Mouse (Mus musculus) liver, embryonic 12.5 days (tissue): ENCODE data around the gene Arntl. TPM values are rescaled to one million over a fixed set of nuclear protein-coding genes. Genes with fewer than 3 reads are reported as not detected.
"Not testable (repeated sequence)": the region's sequence is repeated elsewhere in the genome, so short reads cannot be mapped to it uniquely, and the experiment has no call there.

Experiments
- ATAC-seq: fragments of 200-750 bp; cut with Nextera tagmentation; 2 replicates; pipeline ENCODE4 v1.8.0; 2017; ENCODE audit warnings: moderate number of reproducible peaks, mild to moderate bottlenecking, moderate library complexity
- H3K27ac ChIP-seq: fragments of 300-500 bp; sonication (generic); 2 replicates; pipeline ENCODE4 v1.5.1; 2016; ENCODE audit warnings: mild to moderate bottlenecking
- H3K27me3 ChIP-seq: fragments of 300-500 bp; sonication (generic); replicated peaks from 2 replicates; pipeline ENCODE4 v1.6.1; 2016; ENCODE audit warnings: mild to moderate bottlenecking, moderate library complexity
- H3K36me3 ChIP-seq: fragments of 300-500 bp; sonication (generic); 2 replicates; pipeline ENCODE4 v1.6.1; 2016; ENCODE audit warnings: mild to moderate bottlenecking, moderate library complexity
- H3K4me1 ChIP-seq: fragments of 300-500 bp; sonication (generic); 2 replicates; pipeline ENCODE4 v1.6.1; 2016
- H3K4me2 ChIP-seq: fragments of 300-500 bp; sonication (generic); 2 replicates; pipeline ENCODE4 v1.6.1; 2016; ENCODE audit warnings: mild to moderate bottlenecking, moderate library complexity
- H3K4me3 ChIP-seq: fragments of 300-500 bp; sonication (generic); 2 replicates; pipeline ENCODE4 v1.5.1; 2016; ENCODE audit warnings: mild to moderate bottlenecking, moderate library complexity
- H3K9ac ChIP-seq: fragments of 300-500 bp; sonication (generic); 2 replicates; pipeline ENCODE4 v1.6.1; 2016; ENCODE audit warnings: mild to moderate bottlenecking, moderate library complexity
- H3K9me3 ChIP-seq: fragments of 300-500 bp; sonication (generic); replicated peaks from 2 replicates; pipeline ENCODE4 v1.6.1; 2016; ENCODE audit warnings: mild to moderate bottlenecking, moderate library complexity
- WGBS: fragments of 180-500 bp; shearing (Covaris S2); methylation state at CpG from one replicate; pipeline ENCODE4 v1.1.7; 2016; ENCODE audit not compliant: insufficient replicate concordance; 5-methylcytosine and 5-hydroxymethylcytosine counted together
- polyA plus RNA-seq: library from polyadenylated mRNA; unstranded; fragments of >200 nt; fragmentation: Nextera tagmentation; extraction: Ambion mirVana; gene quantifications from 2 replicates; pipeline ENCODE4 v1.2.1, GENCODE M21; 2016

Gene Arntl
- polyA plus RNA-seq, 1 experiment from 2014 or later, result 5.4 TPM

DNA sequence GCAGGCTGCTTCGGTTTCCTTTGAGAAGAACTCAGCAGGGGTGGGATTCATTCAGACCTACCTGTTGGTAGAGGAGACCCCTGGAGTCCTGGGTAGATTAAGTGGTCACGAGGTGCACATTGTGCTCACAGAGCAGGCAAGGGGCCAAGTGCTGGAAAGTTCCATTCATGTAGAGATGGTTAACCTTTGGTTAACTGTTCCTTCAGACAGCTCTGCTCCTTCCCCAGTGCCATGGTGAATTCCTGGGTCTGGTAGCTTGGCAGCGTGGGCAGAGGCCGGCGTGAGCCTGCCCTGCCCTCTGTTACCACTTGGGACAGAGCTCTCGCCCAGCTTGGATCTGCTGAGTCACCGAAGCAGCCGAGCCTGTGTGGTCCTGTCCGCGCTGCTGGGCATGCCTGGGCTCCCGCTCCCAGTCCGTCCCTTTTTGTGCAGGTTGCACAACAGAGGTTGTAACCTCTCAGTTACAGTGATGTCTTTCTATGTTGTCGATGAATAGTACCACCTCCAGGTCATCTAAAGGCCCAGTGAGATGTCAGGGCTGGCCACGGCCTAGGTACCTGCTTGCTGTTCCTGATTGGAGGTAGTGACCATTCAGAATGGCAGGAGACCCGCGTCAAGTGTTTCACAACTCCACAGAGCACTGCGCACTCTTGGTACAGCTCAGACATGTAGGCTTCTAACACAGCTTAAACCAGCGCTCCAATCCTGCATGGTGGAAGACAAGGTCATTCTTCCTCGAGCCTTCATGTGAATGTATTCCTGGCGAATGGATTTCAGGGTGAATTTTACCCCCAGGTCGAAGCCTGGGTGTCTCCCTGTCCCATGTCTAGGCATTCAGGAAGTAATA, 53.3 kb downstream of the Arntl start:
- H3K36me3 ChIP-seq, result no peaks in the 10 kb centered on the region
- peaks cover 15% of the 10 kb centered on the region for H3K4me1 ChIP-seq
- 60% methylated on average over 21 of the region's 21 CpGs for WGBS
- ATAC-seq, result peak; percentile 56
- no peak overlapping the region for H3K9ac ChIP-seq
- no peak overlapping the region for H3K27ac ChIP-seq
- no peaks in the 10 kb centered on the region for H3K27me3 ChIP-seq
- H3K9me3 ChIP-seq, result no peaks in the 10 kb centered on the region
- H3K4me2 ChIP-seq, result no peak overlapping the region
- no peak overlapping the region for H3K4me3 ChIP-seq

DNA sequence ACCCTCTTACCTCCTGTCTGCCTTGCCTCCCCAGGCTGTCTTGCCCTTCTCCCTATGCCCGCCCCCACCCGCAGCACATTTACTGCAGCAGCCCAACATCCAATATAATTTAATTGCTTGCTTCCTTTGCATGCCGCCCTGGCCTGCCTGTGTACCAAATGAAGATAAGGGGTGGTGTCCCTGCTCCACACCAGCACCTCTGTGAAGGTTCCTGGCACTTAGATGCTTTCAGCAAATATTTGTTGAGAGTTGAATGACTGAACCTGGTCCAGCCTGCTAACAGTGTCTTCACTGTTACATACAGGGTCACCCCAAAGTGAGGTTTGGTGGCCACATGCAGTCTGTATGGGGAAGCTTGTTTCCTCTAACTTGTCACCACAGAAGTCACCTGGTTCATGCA, 54.4 kb downstream of the Arntl start:
- no peak overlapping the region for H3K9ac ChIP-seq
- no peaks in the 10 kb centered on the region for H3K9me3 ChIP-seq
- H3K36me3 ChIP-seq, result no peaks in the 10 kb centered on the region
- 66% methylated on average over 3 of the region's 3 CpGs for WGBS
- H3K4me2 ChIP-seq, result no peak overlapping the region
- no peak overlapping the region for H3K4me3 ChIP-seq
- no peak for ATAC-seq
- H3K4me1 ChIP-seq, result peaks cover 15% of the 10 kb centered on the region
- no peak overlapping the region for H3K27ac ChIP-seq
- H3K27me3 ChIP-seq, result no peaks in the 10 kb centered on the region

GRCm38 (mm10) chr7:113262510-113263467, 55.5 kb downstream of the Arntl start:
- not testable (repeated sequence) for H3K4me3 ChIP-seq, H3K9me3 ChIP-seq, ATAC-seq, H3K27me3 ChIP-seq, H3K4me2 ChIP-seq, H3K36me3 ChIP-seq, H3K9ac ChIP-seq, H3K27ac ChIP-seq
- WGBS, result 39% methylated on average over 14 of the region's 14 CpGs
- H3K4me1 ChIP-seq, result peaks cover 15% of the 10 kb centered on the region

GRCm38 (mm10) chr7:113263990-113264389, 56.7 kb downstream of the Arntl start:
- peaks cover 15% of the 10 kb centered on the region for H3K4me1 ChIP-seq
- H3K36me3 ChIP-seq, result no peaks in the 10 kb centered on the region
- WGBS, result 73% methylated on average over 1 of the region's 1 CpGs
- no peaks in the 10 kb centered on the region for H3K27me3 ChIP-seq
- H3K27ac ChIP-seq, result no peak overlapping the region
- no peak overlapping the region for H3K4me3 ChIP-seq
- H3K4me2 ChIP-seq, result no peak overlapping the region
- H3K9me3 ChIP-seq, result no peaks in the 10 kb centered on the region
- no peak for ATAC-seq
- H3K9ac ChIP-seq, result no peak overlapping the region

GRCm38 (mm10) chr7:113268287-113268686, 61.0 kb downstream of the Arntl start:
- Histone ChIP-seq H3K4me2 (no peak overlapping the region), H3K27ac (no peak overlapping the region), H3K27me3 (no peaks in the 10 kb centered on the region), H3K4me1 (peaks cover 9% of the 10 kb centered on the region), H3K36me3 (no peaks in the 10 kb centered on the region), H3K9me3 (no peaks in the 10 kb centered on the region), H3K4me3 (no peak overlapping the region), H3K9ac (no peak overlapping the region)
- 68% methylated on average over 9 of the region's 9 CpGs for WGBS
- peak; percentile 22; the same call in 1 of the 2 replicates for ATAC-seq

DNA sequence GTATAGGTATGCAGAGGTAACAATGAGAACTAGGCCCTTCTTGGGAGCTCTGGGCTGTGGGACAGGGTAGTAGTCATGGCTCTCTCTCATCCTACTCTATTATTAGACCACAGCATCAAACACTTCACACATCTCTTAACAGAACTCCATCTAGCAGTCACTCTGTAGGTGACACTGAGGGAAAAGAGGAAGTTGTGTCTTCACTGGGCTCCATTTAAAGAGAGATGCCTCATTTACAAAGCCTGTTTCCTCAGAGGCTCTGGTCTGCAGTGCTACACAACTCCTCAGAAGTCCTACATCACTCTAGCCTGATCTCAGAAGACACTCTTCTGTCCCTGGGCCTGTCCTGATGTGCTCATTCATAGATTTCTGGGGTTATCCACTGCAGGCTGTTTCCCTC, 61.8 kb downstream of the Arntl start:
- H3K27ac ChIP-seq, result no peak overlapping the region
- no peaks in the 10 kb centered on the region for H3K27me3 ChIP-seq
- no peaks in the 10 kb centered on the region for H3K36me3 ChIP-seq
- H3K9ac ChIP-seq, result no peak overlapping the region
- peaks cover 3% of the 10 kb centered on the region for H3K4me1 ChIP-seq
- no peak overlapping the region for H3K4me2 ChIP-seq
- no peak overlapping the region for H3K4me3 ChIP-seq
- ATAC-seq, result no peak
- H3K9me3 ChIP-seq, result no peaks in the 10 kb centered on the region

- H3K9me3 ChIP-seq, result no peaks in the 10 kb centered on the region
- no peak overlapping the region for H3K4me3 ChIP-seq
- no peak overlapping the region for H3K9ac ChIP-seq
- H3K4me2 ChIP-seq, result no peak overlapping the region
- H3K27ac ChIP-seq, result no peak overlapping the region
- no peaks in the 10 kb centered on the region for H3K36me3 ChIP-seq
- WGBS, result 67% methylated on average over 3 of the region's 3 CpGs
- H3K4me1 ChIP-seq, result no peaks in the 10 kb centered on the region
- H3K27me3 ChIP-seq, result no peaks in the 10 kb centered on the region
- no peak for ATAC-seq
These were observed 62.7 kb downstream of the Arntl start for GRCm38 (mm10) chr7:113269921-113270320.

GRCm38 (mm10) chr7:113270551-113270950, 63.3 kb downstream of the Arntl start:
- Histone ChIP-seq H3K9ac (no peak overlapping the region), H3K36me3 (no peaks in the 10 kb centered on the region), H3K27ac (no peak overlapping the region), H3K9me3 (no peaks in the 10 kb centered on the region), H3K4me1 (no peaks in the 10 kb centered on the region), H3K4me2 (no peak overlapping the region), H3K27me3 (no peaks in the 10 kb centered on the region), H3K4me3 (no peak overlapping the region)
- ATAC-seq, result no peak
- 70% methylated on average over 10 of the region's 10 CpGs for WGBS

DNA sequence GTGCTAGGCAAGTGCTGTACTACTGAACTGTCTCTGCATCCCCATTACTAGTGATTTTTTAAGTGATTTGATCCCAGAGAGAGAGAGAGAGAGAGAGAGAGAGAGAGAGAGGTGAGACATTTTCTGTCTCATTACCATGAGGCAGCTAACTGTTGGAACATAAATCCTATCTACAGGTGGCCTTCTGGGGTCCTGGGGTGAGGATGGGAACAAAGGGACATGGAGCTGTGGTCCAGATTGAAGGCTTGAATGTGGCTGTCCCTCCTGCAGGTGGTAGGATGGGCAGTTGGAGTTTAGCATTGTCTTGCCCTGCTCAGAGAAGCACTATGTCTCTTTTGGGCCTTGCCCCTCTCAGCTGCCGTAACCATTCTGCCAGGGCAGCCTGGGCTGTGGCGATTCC, 63.7 kb downstream of the Arntl start:
- WGBS, result 87% methylated on average over 2 of the region's 2 CpGs
- no peaks in the 10 kb centered on the region for H3K27me3 ChIP-seq
- no peaks in the 10 kb centered on the region for H3K9me3 ChIP-seq
- H3K27ac ChIP-seq, result no peak overlapping the region
- no peaks in the 10 kb centered on the region for H3K36me3 ChIP-seq
- no peak overlapping the region for H3K4me2 ChIP-seq
- H3K4me3 ChIP-seq, result no peak overlapping the region
- ATAC-seq, result no peak
- H3K4me1 ChIP-seq, result no peaks in the 10 kb centered on the region
- H3K9ac ChIP-seq, result no peak overlapping the region

DNA sequence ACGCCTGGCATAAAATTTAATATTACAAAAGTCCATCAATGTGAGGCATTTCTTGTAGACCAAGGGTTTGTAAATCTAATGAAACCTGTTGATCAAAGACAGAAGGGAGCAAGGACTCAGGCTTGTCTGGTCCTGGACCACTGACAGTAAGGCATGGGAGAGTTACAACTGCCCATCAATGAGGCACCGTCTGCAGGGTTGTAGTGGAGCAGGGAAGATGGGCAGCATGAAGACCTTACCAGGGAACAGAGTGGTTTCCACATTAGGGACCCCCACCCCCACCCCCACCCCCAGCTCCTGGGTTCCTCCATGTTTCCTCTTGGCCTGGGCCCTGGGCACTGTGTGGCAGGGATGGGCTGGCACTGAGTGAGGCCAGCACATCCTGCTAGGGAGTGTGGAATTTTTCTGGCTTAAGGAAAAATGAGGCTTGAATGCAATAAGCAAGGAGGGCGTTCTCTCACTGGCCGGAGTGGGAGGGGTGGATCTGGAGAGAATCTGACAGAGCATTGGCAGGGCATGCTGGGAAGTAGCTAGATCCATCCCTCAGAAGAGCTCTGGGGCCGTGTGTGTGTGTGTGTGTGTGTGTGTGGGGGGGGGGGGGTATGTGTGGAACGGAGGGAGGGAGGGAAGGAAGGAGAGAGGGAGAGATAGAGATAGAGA, 65.2 kb downstream of the Arntl start:
- H3K27ac ChIP-seq, result no peak overlapping the region
- no peaks in the 10 kb centered on the region for H3K9me3 ChIP-seq
- H3K27me3 ChIP-seq, result no peaks in the 10 kb centered on the region
- 63% methylated on average over 5 of the region's 6 CpGs for WGBS
- no peaks in the 10 kb centered on the region for H3K4me1 ChIP-seq
- H3K4me3 ChIP-seq, result no peak overlapping the region
- no peak overlapping the region for H3K9ac ChIP-seq
- no peak for ATAC-seq
- H3K4me2 ChIP-seq, result no peak overlapping the region
- H3K36me3 ChIP-seq, result no peaks in the 10 kb centered on the region

- Histone ChIP-seq H3K9me3 (no peaks in the 10 kb centered on the region), H3K4me3 (no peak overlapping the region), H3K27ac (no peak overlapping the region), H3K36me3 (no peaks in the 10 kb centered on the region), H3K4me2 (no peak overlapping the region), H3K9ac (no peak overlapping the region), H3K27me3 (no peaks in the 10 kb centered on the region), H3K4me1 (no peaks in the 10 kb centered on the region)
- ATAC-seq, result no peak
- WGBS, result 59% methylated on average over 2 of the region's 2 CpGs
These were observed 70.0 kb downstream of the Arntl start for GRCm38 (mm10) chr7:113277245-113277644.

DNA sequence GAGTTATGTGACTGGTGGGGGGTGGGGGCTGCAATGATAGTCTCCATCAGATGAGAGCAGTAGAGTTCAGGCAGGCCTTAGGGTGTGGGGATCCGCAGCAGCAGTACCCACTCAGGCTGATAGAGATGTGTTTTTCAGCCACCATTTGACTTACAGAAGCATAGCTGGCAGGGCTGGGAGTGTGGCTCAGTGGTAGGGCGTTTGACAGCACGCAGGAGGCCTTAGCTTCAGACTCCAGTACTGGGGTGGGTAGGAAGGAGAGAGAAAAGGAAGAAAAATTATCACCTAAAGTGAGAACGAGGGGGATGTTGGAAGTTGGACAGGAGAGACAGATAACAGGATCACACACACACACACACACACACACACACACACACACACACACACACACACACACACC, 71.2 kb downstream of the Arntl start:
- no peaks in the 10 kb centered on the region for H3K4me1 ChIP-seq
- ATAC-seq, result no peak
- no peaks in the 10 kb centered on the region for H3K9me3 ChIP-seq
- no peak overlapping the region for H3K4me2 ChIP-seq
- H3K36me3 ChIP-seq, result no peaks in the 10 kb centered on the region
- H3K27me3 ChIP-seq, result no peaks in the 10 kb centered on the region
- H3K4me3 ChIP-seq, result no peak overlapping the region
- H3K9ac ChIP-seq, result no peak overlapping the region
- WGBS, result 44% methylated on average over 4 of the region's 4 CpGs
- no peak overlapping the region for H3K27ac ChIP-seq
